Mouse (Mus musculus) heart, postnatal 25 days (tissue): ENCODE results near the gene Gm21477. TPM values are rescaled to one million over a fixed set of nuclear protein-coding genes. Genes with fewer than 3 reads are reported as not detected.
"Not testable (repeated sequence)": the region's sequence is repeated elsewhere in the genome, so short reads cannot be mapped to it uniquely, and the experiment has no call there.

ENCODE experiments used
- DNase-seq: peaks from one replicate; pipeline ENCODE4 v3.0.0; 2022; ENCODE audit warnings: low spot score
- intact Hi-C: fragments of 180-260 bp; cut with DNase I; formaldehyde crosslinking; loops from one replicate; pipeline ENCODE4 v1.15.1; 2025
- total RNA-seq, 2 experiments: library from RNA; stranded (reverse); gene quantifications; 2 replicates each; pipeline ENCODE4 v1.2.3; 2021

Gene Gm21477
- not detected for total RNA-seq

DNA sequence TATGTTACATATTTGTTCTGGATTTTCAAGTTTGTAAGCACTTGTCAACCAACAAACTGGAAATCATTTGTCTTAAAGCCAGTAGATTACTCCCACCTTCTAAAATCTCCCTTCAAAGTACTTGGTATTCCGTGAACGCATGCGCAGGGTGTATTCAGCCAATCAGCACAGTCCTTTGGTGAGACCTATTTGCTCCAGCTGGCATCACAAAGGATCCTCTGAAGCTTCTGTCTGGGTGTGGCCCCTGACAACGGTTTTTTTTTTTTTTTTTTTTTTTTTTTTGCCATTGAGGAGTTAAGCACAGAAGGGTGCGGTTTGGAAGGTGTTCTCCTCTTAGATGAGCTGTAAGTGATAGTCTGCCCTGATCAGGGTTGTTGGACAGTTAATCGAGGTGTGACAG, at the start of gene Gm21477:
Gene Gm21477 (plus strand): TSS at position 301 of the 400 bp plus-strand sequence.
- intact Hi-C loops, DNase-seq: not testable (repeated sequence)
